Mouse (Mus musculus) heart, postnatal 0 days (tissue): ENCODE measurements around the gene Cmtr1.

Experiments
- CTCF ChIP-seq: IDR thresholded peaks from 2 replicates; pipeline ENCODE4 v1.5.1; 2016; ENCODE audit warnings: antibody characterized with exemption, control low read depth, low read depth
- EP300 ChIP-seq: IDR thresholded peaks from 2 replicates; pipeline ENCODE4 v1.6.1; 2016; ENCODE audit warnings: antibody characterized with exemption, low read depth

DNA sequence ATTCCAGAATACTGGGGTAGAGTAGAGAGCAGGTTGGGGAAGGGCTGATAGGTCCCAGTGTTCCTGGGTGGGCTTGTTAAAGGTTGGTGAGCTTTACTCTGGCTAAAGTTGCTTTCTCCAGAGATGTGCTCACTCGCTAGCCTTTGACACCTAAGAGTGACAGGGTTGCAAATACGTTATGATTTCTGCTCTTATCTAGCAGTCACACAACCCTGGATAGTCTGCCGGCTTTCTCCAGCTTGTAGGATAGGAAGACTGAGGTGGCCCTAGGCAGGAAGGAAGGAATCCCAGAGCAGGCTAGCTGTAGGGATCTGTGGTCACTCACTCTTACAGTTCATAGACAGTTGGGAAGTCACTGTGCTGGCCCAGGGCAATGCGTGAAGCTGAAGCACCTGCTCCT is 23.9 kb downstream of the Cmtr1 start:
- TF ChIP-seq CTCF (no peak), EP300 (no peak)
